Mouse (Mus musculus) hindbrain, embryonic 14.5 days (tissue): ENCODE results near the gene Opcml. TPM values are rescaled to one million over a fixed set of nuclear protein-coding genes. Genes with fewer than 3 reads are reported as not detected.

ENCODE experiments used
- ATAC-seq: fragments of 200-750 bp; cut with Nextera tagmentation; 2 replicates; pipeline ENCODE4 v1.8.0; 2017; ENCODE audit warnings: moderate number of reproducible peaks, mild to moderate bottlenecking, moderate TSS enrichment, moderate library complexity; ENCODE audit not compliant: low FRiP score
- DNase-seq: peaks from one replicate; pipeline ENCODE4 v3.0.0-alpha.2; 2015; ENCODE audit warnings: low spot score
- H3K27ac ChIP-seq: fragments of 300-500 bp; sonication (generic); 2 replicates; pipeline ENCODE4 v1.5.1; 2014; ENCODE audit warnings: mild to moderate bottlenecking, moderate library complexity
- H3K27me3 ChIP-seq: fragments of 300-500 bp; sonication (generic); 2 replicates; pipeline ENCODE4 v1.6.1; 2014; ENCODE audit warnings: mild to moderate bottlenecking, low read length, mixed read lengths; ENCODE audit not compliant: control insufficient read depth, insufficient read depth
- H3K36me3 ChIP-seq: fragments of 300-500 bp; sonication (generic); replicated peaks from 2 replicates; pipeline ENCODE4 v1.6.1; 2014; ENCODE audit not compliant: control insufficient read depth, insufficient read depth
- H3K4me1 ChIP-seq: fragments of 300-500 bp; sonication (generic); replicated peaks from 2 replicates; pipeline ENCODE4 v1.6.1; 2014; ENCODE audit warnings: antibody characterized with exemption, low read length, mixed read lengths; ENCODE audit not compliant: control insufficient read depth, insufficient read depth
- H3K4me2 ChIP-seq: fragments of 300-500 bp; sonication (generic); replicated peaks from 2 replicates; pipeline ENCODE4 v1.6.1; 2014; ENCODE audit warnings: mild to moderate bottlenecking, moderate library complexity
- H3K4me3 ChIP-seq: fragments of 300-500 bp; sonication (generic); replicated peaks from 2 replicates; pipeline ENCODE4 v1.5.1; 2014; ENCODE audit warnings: mild to moderate bottlenecking, low read length
- H3K9ac ChIP-seq: fragments of 300-500 bp; sonication (generic); 2 replicates; pipeline ENCODE4 v1.6.1; 2014
- H3K9me3 ChIP-seq: fragments of 300-500 bp; sonication (generic); 2 replicates; pipeline ENCODE4 v1.6.1; 2016; ENCODE audit warnings: low read length; ENCODE audit not compliant: control insufficient read depth
- WGBS: fragments of 180-500 bp; shearing (Covaris S2); extraction: QIAGEN DNeasy Blood & Tissue Kit; methylation state at CpG from one replicate; pipeline ENCODE4 v1.1.7; 2014; 5-methylcytosine and 5-hydroxymethylcytosine counted together
- polyA plus RNA-seq: library from polyadenylated mRNA; unstranded; fragments of >200 nt; fragmentation: Nextera tagmentation; extraction: Ambion mirVana; gene quantifications from 2 replicates; pipeline ENCODE4 v1.2.1, GENCODE M21; 2014

Gene Opcml
- polyA plus RNA-seq, 1 experiment from 2014 or later, result 42.9 TPM

DNA sequence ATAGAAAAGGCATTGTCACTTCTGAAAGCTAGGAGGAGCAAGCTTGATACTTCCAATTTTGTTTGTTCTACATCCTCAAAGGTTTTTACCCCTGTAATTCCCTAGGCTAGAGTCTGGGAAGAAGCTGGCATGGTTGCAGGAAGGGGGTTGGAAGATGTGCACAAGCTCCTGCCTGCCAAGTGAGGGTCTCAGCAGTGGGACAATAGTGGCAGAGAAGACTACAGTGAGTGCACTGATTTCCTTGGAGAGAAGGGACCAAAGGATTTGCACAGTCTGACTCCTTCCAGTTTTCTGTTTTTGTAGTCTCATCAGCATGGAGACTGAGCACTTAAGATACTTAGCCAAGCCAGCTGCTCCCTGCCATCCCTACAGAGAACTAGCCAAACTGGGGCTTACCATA is 177.7 kb downstream of the Opcml start:
- Histone ChIP-seq H3K9me3 (no peaks in the 10 kb centered on the region), H3K27me3 (no peaks in the 10 kb centered on the region), H3K27ac (no peak overlapping the region), H3K4me3 (no peak overlapping the region), H3K36me3 (no peaks in the 10 kb centered on the region), H3K9ac (no peak overlapping the region), H3K4me1 (no peaks in the 10 kb centered on the region), H3K4me2 (no peak overlapping the region)
- DNase-seq (no peak), ATAC-seq (no peak)

DNA sequence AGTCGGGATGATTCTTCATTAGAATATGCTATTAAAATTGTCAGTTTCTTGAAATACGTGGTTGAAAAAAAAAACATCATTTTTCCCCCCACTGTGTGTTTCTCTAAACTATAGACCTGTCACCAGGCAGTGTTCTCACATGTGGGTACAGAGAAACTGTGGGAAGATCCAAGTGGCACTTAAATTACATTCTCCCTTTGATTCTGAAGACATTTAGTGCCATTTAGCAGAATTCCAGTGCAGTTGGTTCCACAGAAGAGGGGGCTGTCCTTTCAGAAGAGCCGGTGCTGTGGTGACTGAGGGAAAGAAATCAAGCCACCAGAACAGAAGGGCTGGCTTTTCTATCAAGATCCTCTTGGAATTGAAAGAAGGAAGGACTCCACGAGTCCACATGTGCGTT is 181.7 kb downstream of the Opcml start:
- Histone ChIP-seq H3K9me3 (no peaks in the 10 kb centered on the region), H3K4me1 (no peaks in the 10 kb centered on the region), H3K36me3 (no peaks in the 10 kb centered on the region), H3K27ac (no peak overlapping the region), H3K27me3 (no peaks in the 10 kb centered on the region), H3K4me3 (no peak overlapping the region), H3K4me2 (no peak overlapping the region), H3K9ac (no peak overlapping the region)
- ATAC-seq, result no peak
- 81% methylated on average over 5 of the region's 5 CpGs for WGBS
- DNase-seq, result no peak

DNA sequence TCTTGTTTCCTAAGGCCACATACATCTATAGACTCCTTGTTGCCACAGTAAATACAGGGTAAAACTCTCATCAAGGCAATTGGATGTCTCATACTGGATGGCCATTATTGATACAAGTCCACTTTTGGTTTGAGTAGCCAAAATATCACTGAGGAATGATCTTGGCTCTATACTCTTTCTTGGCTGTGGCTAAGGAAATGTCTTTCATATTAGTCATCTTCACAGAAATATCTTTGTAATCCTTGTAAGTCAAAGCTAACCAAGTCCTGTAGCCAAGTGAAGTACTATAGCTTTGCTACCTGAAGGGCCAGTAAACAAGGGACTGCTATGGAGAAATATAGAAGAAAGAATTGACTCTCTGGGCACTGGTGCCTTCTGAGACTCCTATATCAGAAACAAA is 192.0 kb downstream of the Opcml start:
- H3K4me2 ChIP-seq, result no peak overlapping the region
- H3K9me3 ChIP-seq, result peaks cover 4% of the 10 kb centered on the region; the same call in 1 of the 2 replicates
- H3K36me3 ChIP-seq, result no peaks in the 10 kb centered on the region
- no peak overlapping the region for H3K27ac ChIP-seq
- DNase-seq (no peak), ATAC-seq (no peak)
- no peak overlapping the region for H3K4me3 ChIP-seq
- H3K4me1 ChIP-seq, result 0 out of 2 replicates have a peak, but pooled peaks cover 4% of the 10 kb centered on the region
- H3K9ac ChIP-seq, result no peak overlapping the region
- H3K27me3 ChIP-seq, result no peaks in the 10 kb centered on the region

DNA sequence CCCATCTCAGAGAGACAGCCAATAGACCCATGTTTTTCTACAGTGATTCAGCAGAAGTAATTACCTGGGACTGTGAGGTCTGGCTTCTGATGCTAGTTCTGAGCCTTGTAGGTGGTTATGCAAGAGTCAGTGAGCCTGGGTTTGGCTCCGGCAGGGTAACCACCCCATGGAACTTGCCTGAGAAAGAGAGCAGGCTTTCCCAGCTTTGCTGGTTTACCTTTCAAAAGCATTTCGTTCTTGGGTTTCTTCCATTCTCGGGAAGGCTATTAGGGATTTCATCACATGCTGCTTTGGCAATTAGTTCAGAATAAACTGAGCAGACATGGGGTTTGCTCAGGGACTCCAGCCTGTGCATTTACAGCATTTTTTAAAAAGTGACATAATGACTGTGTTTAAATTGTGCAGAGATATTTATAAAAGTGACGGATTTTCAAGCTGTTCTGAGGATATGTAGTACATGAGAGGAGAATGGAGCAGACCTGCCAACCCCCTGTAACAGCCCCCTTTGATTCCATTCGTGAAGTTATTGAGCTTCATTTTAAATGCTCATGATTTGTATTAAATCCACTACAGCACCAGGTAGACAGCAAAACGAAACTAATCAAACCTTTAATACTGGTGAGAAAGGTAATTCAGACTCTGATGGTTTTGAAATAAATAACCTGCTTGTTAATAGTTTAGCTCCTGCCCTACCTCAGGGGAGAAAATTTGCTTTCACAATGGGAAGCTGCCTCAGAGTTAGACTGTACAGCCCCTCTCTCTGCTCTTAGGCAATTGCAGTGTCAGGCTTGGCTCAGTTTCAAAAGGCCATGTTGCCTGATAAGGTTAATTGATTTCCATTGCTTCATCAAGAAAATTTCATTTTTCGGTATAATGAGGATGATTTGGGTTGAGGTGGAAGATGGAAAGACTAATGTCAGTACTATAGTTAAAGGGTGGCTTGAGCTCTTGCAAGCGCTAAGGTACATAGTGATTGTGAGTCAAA is 196.3 kb downstream of the Opcml start:
- H3K4me2 ChIP-seq, result no peak overlapping the region
- no peaks in the 10 kb centered on the region for H3K27me3 ChIP-seq
- H3K9ac ChIP-seq, result no peak overlapping the region
- ATAC-seq, result no peak
- H3K27ac ChIP-seq, result no peak overlapping the region; the same call in 1 of the 2 replicates
- H3K9me3 ChIP-seq, result no peaks in the 10 kb centered on the region
- WGBS, result 76% methylated on average over 8 of the region's 8 CpGs
- no peak for DNase-seq
- no peak overlapping the region for H3K4me3 ChIP-seq
- no peaks in the 10 kb centered on the region for H3K36me3 ChIP-seq
- H3K4me1 ChIP-seq, result 0 out of 2 replicates have a peak, but pooled peaks cover 4% of the 10 kb centered on the region

DNA sequence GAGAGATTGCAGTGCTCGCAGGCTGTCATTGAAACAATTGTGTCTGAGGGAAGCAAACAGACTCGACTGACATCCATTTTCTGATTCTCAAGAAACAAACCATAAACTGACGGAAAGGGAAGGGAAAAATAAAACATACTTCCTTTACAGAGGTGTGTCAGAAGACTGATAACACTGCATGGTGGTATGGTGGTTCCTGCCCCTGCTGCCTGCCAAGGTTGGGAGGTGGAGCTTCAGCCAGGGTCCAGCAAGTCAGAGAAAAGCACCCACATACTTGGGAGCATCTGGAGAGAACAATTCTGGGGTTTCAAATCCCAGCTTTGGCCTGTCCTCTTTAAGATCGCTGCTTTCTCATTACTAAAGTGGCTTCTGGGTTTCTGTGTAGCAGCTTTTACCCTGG is 201.0 kb downstream of the Opcml start:
- DNase-seq, result no peak
- Histone ChIP-seq H3K9ac (no peak overlapping the region), H3K27ac (no peak overlapping the region), H3K4me1 (0 out of 2 replicates have a peak, but pooled peaks cover 4% of the 10 kb centered on the region), H3K27me3 (no peaks in the 10 kb centered on the region), H3K4me2 (no peak overlapping the region), H3K36me3 (no peaks in the 10 kb centered on the region), H3K4me3 (no peak overlapping the region), H3K9me3 (no peaks in the 10 kb centered on the region)
- ATAC-seq, result no peak
- WGBS, result 92% methylated on average over 4 of the region's 4 CpGs

DNA sequence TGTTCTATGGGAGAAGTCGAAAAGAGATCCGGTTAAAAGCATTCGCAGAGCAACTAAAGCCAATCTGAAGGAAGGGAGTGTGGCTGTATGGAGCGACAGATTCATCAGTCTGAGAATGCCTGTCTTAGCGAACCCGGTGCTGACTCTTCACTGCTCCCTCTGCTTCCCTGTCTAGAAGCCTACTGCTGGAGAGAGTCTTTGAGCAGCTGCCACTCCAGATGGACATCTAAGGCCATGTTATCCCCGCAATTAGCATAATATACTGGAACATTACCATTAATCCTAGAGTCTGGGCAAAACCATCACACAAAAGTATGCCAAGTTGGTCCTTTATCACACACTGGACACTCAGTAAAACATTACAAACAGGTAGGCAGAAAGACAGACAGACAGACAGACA is 206.0 kb downstream of the Opcml start:
- no peak overlapping the region for H3K27ac ChIP-seq
- no peaks in the 10 kb centered on the region for H3K4me1 ChIP-seq
- no peak for ATAC-seq
- no peak overlapping the region for H3K9ac ChIP-seq
- no peak for DNase-seq
- H3K4me2 ChIP-seq, result no peak overlapping the region
- no peaks in the 10 kb centered on the region for H3K9me3 ChIP-seq
- H3K36me3 ChIP-seq, result no peaks in the 10 kb centered on the region
- 94% methylated on average over 7 of the region's 7 CpGs for WGBS
- H3K4me3 ChIP-seq, result no peak overlapping the region
- H3K27me3 ChIP-seq, result no peaks in the 10 kb centered on the region

DNA sequence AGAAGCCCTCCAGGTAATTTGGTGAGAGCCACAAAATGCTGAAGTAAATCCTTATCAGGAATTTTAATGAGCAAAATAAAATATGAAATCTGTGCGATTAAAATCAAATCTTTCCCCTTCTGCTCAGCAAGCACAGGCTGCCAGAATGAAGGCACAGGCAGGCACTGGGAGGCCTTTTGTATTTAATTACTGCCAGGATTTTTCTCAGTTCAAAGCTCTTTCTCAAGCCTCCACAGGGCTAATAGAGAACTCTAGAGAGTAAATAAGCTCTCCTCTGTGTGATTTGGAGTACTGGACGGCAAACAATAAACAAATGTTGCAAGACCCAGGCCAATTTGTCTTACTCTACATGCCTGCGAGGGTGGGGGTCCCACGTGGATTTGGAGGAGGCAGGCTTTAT is 208.2 kb downstream of the Opcml start:
- Histone ChIP-seq H3K4me2 (no peak overlapping the region), H3K4me3 (no peak overlapping the region), H3K4me1 (no peaks in the 10 kb centered on the region), H3K9ac (no peak overlapping the region), H3K9me3 (no peaks in the 10 kb centered on the region), H3K27me3 (no peaks in the 10 kb centered on the region), H3K36me3 (no peaks in the 10 kb centered on the region), H3K27ac (no peak overlapping the region)
- DNase-seq, result no peak
- WGBS, result 40% methylated on average over 4 of the region's 4 CpGs
- ATAC-seq, result no peak

DNA sequence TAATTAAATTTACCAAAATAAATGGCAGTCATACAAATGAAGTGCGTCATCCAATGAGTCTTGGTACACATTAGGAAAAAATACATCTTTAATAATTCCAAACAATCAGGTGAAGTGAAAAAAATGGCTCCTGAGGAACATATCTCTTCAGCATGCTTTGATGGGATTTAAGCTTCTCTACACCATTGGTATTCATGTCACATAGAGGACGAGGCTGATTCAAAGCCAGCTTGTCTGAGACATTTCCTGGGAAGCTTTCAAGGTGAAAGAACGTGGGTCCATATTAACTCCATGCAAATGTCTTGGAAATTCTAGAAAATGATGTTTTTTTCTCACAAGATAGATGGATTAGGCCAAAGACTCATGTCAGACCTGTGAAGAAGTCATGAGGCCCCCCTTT is 212.6 kb downstream of the Opcml start:
- WGBS, result 75% methylated on average over 3 of the region's 3 CpGs
- no peaks in the 10 kb centered on the region for H3K27me3 ChIP-seq
- H3K4me1 ChIP-seq, result no peaks in the 10 kb centered on the region
- no peak for DNase-seq
- H3K27ac ChIP-seq, result 0 out of 2 replicates have a peak overlapping the region, but pooled peaks have one; percentile 11
- H3K9ac ChIP-seq, result no peak overlapping the region
- no peak overlapping the region for H3K4me3 ChIP-seq
- H3K4me2 ChIP-seq, result no peak overlapping the region
- ATAC-seq, result no peak
- H3K36me3 ChIP-seq, result no peaks in the 10 kb centered on the region
- H3K9me3 ChIP-seq, result peaks cover 7% of the 10 kb centered on the region; the same call in 1 of the 2 replicates

DNA sequence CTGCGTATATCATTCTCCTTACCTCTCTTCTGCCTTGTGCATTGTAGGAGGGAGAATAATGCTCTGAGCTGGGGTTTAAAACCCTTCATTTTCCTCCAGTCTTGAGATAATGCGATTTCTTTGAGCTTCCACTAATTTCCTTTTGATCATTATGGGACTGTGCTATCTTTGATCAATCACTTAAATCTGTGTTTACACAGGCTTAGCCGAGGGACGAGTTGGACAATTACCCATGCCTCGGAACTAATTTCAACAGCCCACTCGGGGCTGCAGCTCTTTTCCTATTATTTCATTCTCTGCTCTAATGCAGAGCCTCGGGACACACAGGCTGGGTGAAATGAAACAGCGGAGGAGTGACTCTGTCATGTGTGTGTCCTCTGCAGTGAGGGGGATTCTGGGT is 220.9 kb downstream of the Opcml start:
- ATAC-seq, result no peak

More for the DNA sequence above, 220.9 kb downstream of the Opcml start:
- Histone ChIP-seq H3K4me1 (peaks cover 12% of the 10 kb centered on the region; the same call in 1 of the 2 replicates), H3K9ac (no peak overlapping the region), H3K27ac (no peak overlapping the region), H3K36me3 (no peaks in the 10 kb centered on the region), H3K4me3 (no peak overlapping the region), H3K4me2 (no peak overlapping the region), H3K27me3 (no peaks in the 10 kb centered on the region), H3K9me3 (peaks cover 2% of the 10 kb centered on the region; the same call in 1 of the 2 replicates)
- no peak for DNase-seq
- WGBS, result 34% methylated on average over 8 of the region's 8 CpGs
